Mouse (Mus musculus): ENCODE measurements around the gene Ppp2r3a.

GRCm38 (mm10) chr9:101235786-101236185 lies 15.8 kb downstream of the Ppp2r3a start:
- TF ChIP-seq CTCF (conservative IDR thresholded peaks at IDR 0.05; ENCODE audit: low read length) (no peak), POU5F1 (IDR thresholded peaks at IDR 0.05; ENCODE audit: borderline replicate concordance, low read length) (no peak), NANOG (IDR thresholded peaks at IDR 0.05; ENCODE audit: borderline replicate concordance, low read length) (no peak)

Data from E14TG2a.4 (cell line).